Mouse (Mus musculus) thymus, postnatal 36 days (tissue): ENCODE results near the gene Depdc5.

ENCODE experiments used
- DNase-seq, 2 experiments: peaks; one replicate each; pipeline ENCODE4 v3.0.0; 2022; ENCODE audit warnings: mixed read lengths in 2 of 2

Depdc5 gene

GRCm38 (mm10) chr5:33003500-33003899, 140.0 kb downstream of the Depdc5 start:
- DNase-seq: no peak

DNA sequence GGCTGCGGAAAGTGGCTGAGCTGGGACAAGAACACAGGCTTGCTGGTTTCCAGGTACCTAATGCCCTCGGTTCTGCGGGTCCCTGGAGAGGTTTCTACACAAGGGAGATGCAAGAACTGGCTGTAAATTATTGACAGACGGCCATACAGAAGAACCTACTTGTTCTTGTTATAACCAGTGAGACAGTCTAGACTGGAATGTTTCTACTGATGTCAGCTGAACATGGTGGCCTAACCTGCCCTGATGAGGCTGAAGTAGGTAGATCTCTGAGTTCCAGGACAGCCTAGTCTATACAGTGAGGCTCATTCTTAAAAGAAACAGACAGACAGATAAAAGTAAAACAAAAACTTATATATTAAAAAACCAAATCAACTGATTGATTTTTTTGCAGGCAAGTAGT, 140.6 kb downstream of the Depdc5 start:
- DNase-seq: no peak

- no peak for DNase-seq
These were observed 142.1 kb downstream of the Depdc5 start for GRCm38 (mm10) chr5:33005442-33006145.

- DNase-seq: no peak
These were observed 143.2 kb downstream of the Depdc5 start for GRCm38 (mm10) chr5:33006670-33007069.

DNA sequence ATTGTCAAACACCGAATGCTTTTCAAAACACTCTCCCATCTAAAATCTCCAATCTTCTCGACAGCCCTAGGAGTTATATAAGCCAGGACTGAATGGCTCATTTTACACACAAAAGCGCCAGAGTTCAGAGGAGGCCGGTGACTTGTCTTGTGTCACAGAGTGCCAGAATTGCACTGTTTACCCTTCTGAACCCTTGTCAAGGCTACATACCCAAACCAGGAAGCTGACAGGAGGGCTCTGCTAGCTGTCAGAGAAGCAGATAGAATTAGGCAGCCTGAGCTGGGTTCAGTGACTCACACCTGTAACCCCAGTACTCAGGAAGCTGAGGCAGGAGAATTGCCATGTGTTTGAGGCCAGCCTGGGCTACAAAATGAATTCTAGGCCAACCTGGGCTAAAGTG, 143.9 kb downstream of the Depdc5 start:
- no peak for DNase-seq

DNA sequence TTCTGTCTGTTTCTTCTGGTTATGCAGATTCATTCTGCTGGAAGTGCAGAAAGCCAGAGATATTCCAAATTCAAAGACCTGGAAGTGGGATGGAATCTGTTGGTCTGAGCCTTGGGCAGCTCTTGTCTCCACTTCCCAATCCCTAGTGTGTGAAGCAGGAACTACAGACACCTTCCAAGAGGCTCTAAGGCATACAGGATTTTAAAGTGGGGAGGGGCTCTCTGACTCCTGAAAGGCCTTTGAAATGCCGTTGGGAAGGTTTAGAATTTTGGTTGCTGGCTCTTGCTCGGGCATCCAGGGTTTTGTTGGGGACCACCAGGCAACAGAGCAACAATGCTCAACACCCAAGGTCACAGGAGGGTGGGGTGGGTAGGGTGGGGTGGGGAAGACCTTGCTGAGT, 145.8 kb downstream of the Depdc5 start:
- DNase-seq: no peak

DNA sequence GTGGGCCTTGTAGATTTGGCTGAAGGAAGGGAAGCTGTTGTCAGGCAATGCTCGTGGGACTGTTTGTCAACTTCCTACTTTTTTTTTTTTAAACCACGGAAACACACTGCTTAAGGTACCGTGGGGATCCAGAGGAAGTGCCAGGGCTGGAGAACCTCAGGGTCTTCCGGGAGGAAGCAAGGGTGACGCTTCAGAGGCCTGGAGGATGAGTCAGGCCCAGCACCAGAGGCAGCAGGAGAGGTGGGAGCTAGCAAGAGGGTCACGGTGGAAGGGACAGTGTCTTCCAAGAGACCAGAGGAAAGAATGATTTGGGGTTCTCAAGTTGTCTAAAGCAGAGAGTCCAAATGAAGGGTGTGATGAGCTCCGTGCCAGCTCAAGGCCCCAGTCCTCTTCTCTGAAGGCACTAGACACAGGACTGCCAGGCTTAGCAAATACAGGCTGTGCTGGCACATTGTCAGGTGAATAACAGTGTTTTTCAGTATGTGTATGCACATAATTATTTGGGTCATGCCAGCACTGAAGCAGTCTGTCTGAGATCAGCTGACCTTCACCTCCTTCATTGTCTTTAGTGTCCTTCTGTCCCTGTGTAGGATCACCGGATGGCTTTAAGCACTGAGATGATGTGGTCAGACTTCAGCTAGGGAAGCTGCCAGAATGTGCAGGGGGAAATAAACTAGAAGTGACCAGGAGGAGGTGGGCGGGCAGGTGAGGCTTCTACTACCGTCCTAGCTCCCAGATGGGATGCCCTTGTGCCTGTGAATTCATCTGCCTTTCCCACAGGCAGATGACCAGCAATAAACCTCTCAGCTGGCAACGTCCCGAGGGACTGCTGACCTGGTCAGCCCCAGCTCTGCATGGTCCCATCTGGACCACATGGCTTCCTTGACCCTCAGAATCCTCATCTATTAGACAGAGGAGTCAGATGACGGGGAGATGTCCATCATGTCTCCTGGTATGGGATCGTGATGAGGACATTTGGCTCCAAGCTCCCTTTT, 146.6 kb downstream of the Depdc5 start:
- peak in 1 of 2 experiments; percentile 21 for DNase-seq

DNA sequence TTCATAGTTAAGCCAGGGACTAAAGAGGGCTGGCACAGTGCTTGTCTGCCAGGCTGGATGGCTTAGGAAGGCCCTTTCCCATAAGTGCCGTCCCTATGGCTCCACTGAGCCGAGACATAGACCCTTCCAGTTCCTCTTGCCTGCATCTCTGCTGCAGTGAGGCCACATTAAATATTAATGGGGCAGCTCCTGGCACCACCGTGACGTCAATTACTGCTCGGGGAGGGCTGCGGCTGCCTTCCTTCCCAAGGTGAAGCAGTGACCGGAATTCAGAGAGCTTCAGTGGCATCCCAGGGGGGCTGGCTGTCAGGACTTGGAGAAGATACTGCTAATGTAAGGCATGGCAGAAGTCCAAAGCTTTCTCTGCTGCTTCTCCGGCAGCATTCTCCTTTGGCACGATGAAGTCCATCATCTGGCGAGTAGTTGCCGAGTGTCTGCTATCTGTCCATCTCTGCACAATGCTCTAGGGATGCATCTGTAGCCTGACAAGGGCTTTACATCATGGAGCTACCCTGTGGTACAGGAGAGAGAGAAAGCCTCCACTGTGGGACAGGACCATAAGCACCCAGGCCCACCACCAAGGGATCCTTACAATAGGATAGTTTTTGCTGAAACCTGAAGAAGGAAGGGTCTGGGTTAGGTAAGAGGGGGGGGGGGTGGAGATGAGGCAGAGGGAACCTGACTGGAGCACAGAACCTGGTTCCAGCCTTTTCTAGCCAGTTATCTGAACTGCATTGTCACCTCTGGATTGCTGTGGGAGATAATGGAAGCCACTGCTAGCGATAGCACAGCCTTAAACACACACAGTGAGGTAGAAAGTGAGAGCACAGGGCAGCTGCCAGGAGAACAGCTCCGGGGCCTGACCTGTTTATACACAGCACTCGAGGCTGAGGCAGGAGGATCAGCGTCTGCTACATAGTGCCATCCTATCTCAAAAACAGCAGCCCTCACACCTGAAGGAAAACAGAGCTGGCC, 147.9 kb downstream of the Depdc5 start:
- DNase-seq: no peak

GRCm38 (mm10) chr5:33014096-33014495, 150.6 kb downstream of the Depdc5 start:
- DNase-seq: no peak

DNA sequence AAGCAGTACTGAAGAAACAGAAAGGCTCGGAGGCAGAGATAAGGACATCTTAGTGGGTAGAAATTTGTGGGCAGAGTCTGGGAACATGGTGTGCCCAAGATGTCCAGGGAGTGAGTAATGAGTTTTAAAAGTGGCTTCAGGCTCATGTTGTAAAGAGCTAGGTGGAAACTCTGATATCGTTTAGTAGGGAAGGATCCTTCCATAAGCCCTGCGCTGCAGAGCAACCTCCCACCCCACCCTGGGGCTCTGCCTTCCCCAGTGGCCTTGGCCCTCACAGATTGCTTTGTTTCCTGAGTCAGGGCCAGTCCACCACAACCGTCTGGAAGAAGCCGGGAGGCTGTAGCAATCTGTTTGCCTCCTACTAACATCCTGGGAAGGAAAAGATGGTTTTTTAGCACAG, 152.1 kb downstream of the Depdc5 start:
- no peak for DNase-seq

DNA sequence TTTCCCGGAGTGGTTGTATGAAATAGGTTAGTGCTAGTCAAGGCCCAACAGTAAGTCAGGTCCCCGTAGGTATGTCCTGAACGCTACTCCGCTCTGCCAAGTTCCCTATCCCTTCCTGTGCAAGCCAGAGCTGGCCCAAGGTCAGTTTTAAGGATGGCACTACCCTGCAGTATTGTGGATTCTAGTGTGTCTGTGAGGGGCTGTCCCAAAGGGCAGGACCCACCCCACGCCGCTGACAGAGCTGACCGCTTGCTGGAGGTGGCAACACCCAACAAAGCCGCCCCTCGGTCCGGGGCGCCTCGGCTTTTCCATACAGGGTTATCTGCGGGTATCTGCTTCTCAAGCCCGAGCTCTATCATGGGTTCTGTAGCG, 154.7 kb downstream of the Depdc5 start:
- no peak for DNase-seq

DNA sequence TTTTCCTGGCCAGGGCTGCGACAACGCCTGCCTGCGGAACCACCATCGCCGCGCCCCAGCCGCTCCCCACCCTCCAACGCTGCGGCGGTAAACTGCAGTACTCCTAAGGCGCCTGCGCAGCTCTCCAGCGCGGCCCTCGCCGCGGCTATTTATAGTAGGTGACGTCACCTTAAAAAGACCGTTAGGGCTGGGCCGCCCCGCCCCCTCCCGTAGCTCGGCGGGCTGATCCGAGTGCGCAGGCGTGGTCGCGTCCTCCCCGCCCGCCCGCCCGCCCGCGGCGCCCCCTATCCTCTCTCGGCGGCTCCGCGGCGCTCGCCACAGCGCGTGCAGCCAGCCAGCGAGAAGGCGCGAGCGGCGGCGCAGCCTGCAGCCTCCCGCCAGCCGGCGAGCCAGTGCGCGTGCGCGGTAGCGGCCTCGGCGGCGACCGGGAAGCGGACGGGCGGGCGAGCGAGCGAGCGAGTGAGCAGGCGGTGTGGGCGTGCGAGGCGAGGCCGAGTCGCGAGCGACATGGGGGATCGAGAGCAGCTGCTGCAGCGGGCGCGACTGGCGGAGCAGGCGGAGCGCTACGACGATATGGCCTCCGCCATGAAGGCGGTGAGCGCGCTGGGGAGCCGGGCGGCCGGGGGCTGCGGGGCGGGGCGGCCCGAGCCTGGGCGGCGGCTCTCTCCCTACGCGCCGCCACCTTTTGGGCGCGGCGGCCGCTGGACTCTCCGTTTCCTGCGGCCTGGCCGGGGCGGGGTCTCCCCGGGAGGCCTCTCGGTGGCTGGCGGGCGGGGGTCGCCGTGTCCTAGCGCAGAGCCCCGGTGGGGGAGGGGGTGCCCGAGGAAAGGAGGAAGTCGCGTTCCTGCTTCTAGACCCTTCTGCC, 155.3 kb downstream of the Depdc5 start, which contains the start of gene Ywhah:
Gene Ywhah (plus strand): TSS at position 256 of the 865 bp plus-strand sequence.
- DNase-seq: peak; percentile 95 to 97

- no peak for DNase-seq
These were observed 155.9 kb downstream of the Depdc5 start for GRCm38 (mm10) chr5:33019426-33019821.

DNA sequence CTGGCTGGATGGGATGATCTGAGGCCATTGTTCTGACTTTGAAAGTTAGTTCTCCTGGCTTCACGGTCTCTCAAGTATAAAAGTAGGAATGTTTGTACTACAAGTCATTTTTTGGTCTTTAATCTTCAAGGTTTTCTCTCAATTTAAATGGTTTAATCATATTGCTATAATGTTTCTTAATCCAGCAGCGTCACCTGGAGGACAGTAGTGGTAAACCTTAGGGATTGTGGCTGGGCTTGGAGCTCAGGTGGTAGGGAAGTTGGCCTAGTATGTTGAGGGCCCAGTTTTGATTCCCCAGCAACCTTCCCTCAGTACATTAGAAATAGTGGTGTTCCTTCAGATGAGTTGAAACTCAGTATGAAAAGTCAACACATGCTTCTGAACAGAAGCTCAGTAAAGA, 158.1 kb downstream of the Depdc5 start:
- peak; percentile 25 to 38 for DNase-seq

DNA sequence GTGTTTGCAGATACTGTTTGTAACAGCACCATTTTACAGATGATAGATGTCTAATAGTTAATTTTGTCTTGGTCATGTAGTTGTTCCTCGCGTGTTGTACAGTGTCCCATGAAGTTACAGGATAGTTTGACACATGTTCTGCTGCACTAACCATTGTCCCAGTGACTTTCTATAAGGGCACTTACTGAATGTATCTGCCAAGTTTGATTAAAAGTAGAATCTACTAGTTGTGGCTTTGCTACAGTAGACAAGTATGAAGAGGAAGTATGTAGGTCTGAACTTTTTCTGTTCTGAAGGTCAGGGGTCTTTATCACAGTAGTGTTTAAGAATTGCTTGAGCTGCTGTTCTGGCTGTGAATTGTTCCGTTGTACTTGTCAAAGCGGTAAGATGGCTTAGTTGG, 159.8 kb downstream of the Depdc5 start:
- no peak for DNase-seq

DNA sequence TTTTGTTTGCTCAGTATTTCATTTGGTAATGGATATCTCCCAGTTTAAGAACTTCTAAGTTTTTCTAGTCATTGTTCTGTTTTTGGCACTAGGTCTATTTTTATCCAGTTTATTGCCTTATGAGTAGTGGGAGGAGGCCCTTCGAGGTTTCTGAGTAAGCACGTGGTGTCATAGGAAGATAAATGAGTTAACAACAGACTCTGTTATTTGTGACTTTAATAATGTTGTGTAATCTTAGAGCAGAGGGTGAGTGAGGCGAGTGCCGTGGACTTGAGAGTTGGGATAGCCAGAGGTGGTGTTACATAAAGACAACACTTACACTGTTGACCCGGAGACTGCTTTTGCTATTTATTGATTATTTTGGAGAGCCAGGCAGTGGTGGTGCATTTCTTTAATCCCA, 161.0 kb downstream of the Depdc5 start:
- DNase-seq: no peak

- no peak for DNase-seq
These were observed 165.2 kb downstream of the Depdc5 start for GRCm38 (mm10) chr5:33028656-33029055.

DNA sequence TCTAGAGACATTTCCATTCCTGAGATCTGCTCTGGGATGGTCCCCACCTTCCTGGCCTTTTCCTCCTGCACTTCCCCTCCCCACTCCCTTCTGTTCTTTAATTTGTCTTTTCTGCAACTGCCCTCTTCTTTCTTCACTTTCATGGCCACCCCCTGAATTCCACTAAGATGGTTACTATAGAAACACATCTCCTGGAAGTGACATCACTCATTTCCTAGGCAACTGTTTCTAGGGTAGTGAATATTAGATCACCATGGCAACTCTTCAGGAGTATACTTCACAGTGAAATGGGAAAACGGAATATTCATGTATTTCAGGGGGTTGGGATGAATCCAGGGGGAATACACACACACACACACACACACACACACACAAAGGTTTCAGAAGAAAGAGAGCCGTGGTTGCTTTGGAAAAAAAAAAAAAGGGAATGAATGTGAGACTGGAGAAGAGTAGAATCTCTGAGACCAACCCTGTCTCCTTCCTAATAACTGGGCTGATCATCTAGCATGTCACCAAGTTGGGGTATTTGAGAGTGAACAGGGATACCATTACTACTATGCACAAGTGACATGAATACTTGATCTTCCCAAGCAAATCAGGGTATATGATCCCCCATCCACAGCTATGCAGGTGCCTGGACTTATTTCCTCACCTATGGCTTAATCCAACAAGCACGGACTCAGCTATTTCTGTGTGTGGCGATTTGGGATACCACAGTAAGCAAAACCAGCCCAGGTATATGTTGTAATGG, 167.1 kb downstream of the Depdc5 start:
- no peak for DNase-seq

- DNase-seq: no peak
These were observed 168.7 kb downstream of the Depdc5 start for GRCm38 (mm10) chr5:33032036-33032773.

- peak; percentile 73 to 75 for DNase-seq
These were observed 169.6 kb downstream of the Depdc5 start for GRCm38 (mm10) chr5:33033121-33033520.
